Mouse (Mus musculus) heart, embryonic 15.5 days (tissue): ENCODE results near the gene Metap1. TPM values are rescaled to one million over a fixed set of nuclear protein-coding genes. Genes with fewer than 3 reads are reported as not detected.

Experiments used
- ATAC-seq: fragments of 200-750 bp; cut with Nextera tagmentation; replicated peaks from 2 replicates; pipeline ENCODE4 v1.8.0; 2017; ENCODE audit warnings: low read depth, moderate TSS enrichment; ENCODE audit not compliant: insufficient number of reproducible peaks, insufficient read depth, low FRiP score
- H3K27ac ChIP-seq: fragments of 300-500 bp; sonication (generic); 2 replicates; pipeline ENCODE4 v1.5.1; 2015; ENCODE audit warnings: mild to moderate bottlenecking, inconsistent platforms
- H3K27me3 ChIP-seq: fragments of 300-500 bp; sonication (generic); 2 replicates; pipeline ENCODE4 v1.6.1; 2015; ENCODE audit warnings: inconsistent platforms
- H3K36me3 ChIP-seq: fragments of 300-500 bp; sonication (generic); 2 replicates; pipeline ENCODE4 v1.6.1; 2015; ENCODE audit warnings: mild to moderate bottlenecking, inconsistent platforms
- H3K4me1 ChIP-seq: fragments of 300-500 bp; sonication (generic); replicated peaks from 2 replicates; pipeline ENCODE4 v1.6.1; 2015; ENCODE audit warnings: inconsistent platforms
- H3K4me2 ChIP-seq: fragments of 300-500 bp; sonication (generic); 2 replicates; pipeline ENCODE4 v1.6.1; 2015; ENCODE audit warnings: inconsistent platforms, mild to moderate bottlenecking, moderate library complexity
- H3K4me3 ChIP-seq: fragments of 300-500 bp; sonication (generic); 2 replicates; pipeline ENCODE4 v1.5.1; 2015; ENCODE audit warnings: mild to moderate bottlenecking, inconsistent platforms
- H3K9ac ChIP-seq: fragments of 300-500 bp; sonication (generic); 2 replicates; pipeline ENCODE4 v1.6.1; 2015; ENCODE audit warnings: mild to moderate bottlenecking, inconsistent platforms
- H3K9me3 ChIP-seq: fragments of 300-500 bp; sonication (generic); replicated peaks from 2 replicates; pipeline ENCODE4 v1.6.1; 2016; ENCODE audit warnings: inconsistent platforms
- WGBS: fragments of 180-500 bp; shearing (Covaris S2); methylation state at CpG from one replicate; pipeline ENCODE4 v1.1.7; 2015; ENCODE audit warnings: mixed read lengths; 5-methylcytosine and 5-hydroxymethylcytosine counted together
- polyA plus RNA-seq: library from polyadenylated mRNA; unstranded; fragments of >200 nt; fragmentation: Nextera tagmentation; extraction: Ambion mirVana; gene quantifications from 2 replicates; pipeline ENCODE4 v1.2.1, GENCODE M21; 2015

Gene Metap1
- polyA plus RNA-seq, result 34.4 and 36.9 TPM in 2 replicates

- H3K27ac ChIP-seq, result peak within 1 kb of the TSS; percentile 83
- no peaks in the 10 kb centered on the region for H3K27me3 ChIP-seq
- ATAC-seq, result peak; percentile 98
- H3K4me2 ChIP-seq, result peak within 1 kb of the TSS; percentile 77
- H3K4me1 ChIP-seq, result peaks cover 13% of the 10 kb centered on the region
- H3K9me3 ChIP-seq, result no peaks in the 10 kb centered on the region
- peak within 1 kb of the TSS; percentile 91 for H3K9ac ChIP-seq
- WGBS, result under 1% methylated on average over 40 of the region's 65 CpGs
- peak within 1 kb of the TSS; percentile 90 for H3K4me3 ChIP-seq
- H3K36me3 ChIP-seq, result peaks cover 10% of the 10 kb centered on the region
Measured at GRCm38 (mm10) chr3:138489327-138490033, at the start of gene Metap1. Gene Metap1, minus strand, starts transcription at chr3:138489515.

GRCm38 (mm10) chr3:138536031-138536430 is 46.7 kb upstream of the Metap1 start:
- no peaks in the 10 kb centered on the region for H3K36me3 ChIP-seq
- no peak overlapping the region for H3K9ac ChIP-seq
- ATAC-seq, result no peak
- peaks cover 12% of the 10 kb centered on the region for H3K4me1 ChIP-seq
- H3K27me3 ChIP-seq, result no peaks in the 10 kb centered on the region
- H3K27ac ChIP-seq, result no peak overlapping the region
- H3K9me3 ChIP-seq, result no peaks in the 10 kb centered on the region
- no peak overlapping the region for H3K4me2 ChIP-seq
- 90% methylated on average over 2 of the region's 2 CpGs for WGBS
- H3K4me3 ChIP-seq, result no peak overlapping the region

DNA sequence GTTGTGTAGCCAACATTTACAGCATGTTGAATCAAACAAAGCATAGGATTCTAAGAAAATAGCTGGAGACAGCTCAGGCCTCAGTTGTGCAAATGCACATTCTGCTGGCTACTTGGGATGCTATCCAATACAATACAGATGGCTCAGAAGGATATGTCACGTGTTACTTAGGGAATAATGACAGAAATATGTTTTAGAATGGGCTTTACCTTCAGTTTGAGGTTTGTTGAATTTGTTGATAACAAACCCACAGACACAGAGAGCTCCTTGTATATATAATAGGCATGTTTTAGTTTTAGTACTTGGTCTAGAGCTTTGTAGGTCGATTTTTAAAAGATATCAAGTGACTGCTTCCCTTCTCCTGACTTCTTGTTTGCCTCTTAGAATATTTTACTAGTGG is 43.4 kb upstream of the Metap1 start:
- no peak overlapping the region for H3K4me3 ChIP-seq
- 56% methylated on average over 2 of the region's 2 CpGs for WGBS
- H3K27ac ChIP-seq, result no peak overlapping the region
- H3K4me1 ChIP-seq, result peaks cover 28% of the 10 kb centered on the region
- no peak for ATAC-seq
- H3K27me3 ChIP-seq, result no peaks in the 10 kb centered on the region
- no peaks in the 10 kb centered on the region for H3K9me3 ChIP-seq
- H3K9ac ChIP-seq, result no peak overlapping the region
- no peak overlapping the region for H3K4me2 ChIP-seq
- no peaks in the 10 kb centered on the region for H3K36me3 ChIP-seq

GRCm38 (mm10) chr3:138531479-138532181 is 42.3 kb upstream of the Metap1 start:
- no peak for ATAC-seq

GRCm38 (mm10) chr3:138530578-138531478 is 41.5 kb upstream of the Metap1 start:
- no peaks in the 10 kb centered on the region for H3K9me3 ChIP-seq
- no peak overlapping the region for H3K4me2 ChIP-seq
- no peaks in the 10 kb centered on the region for H3K36me3 ChIP-seq
- 82% methylated on average over 8 of the region's 8 CpGs for WGBS
- no peaks in the 10 kb centered on the region for H3K27me3 ChIP-seq
- H3K4me3 ChIP-seq, result no peak overlapping the region
- H3K4me1 ChIP-seq, result peaks cover 34% of the 10 kb centered on the region
- H3K9ac ChIP-seq, result no peak overlapping the region
- no peak for ATAC-seq
- H3K27ac ChIP-seq, result no peak overlapping the region

More at GRCm38 (mm10) chr3:138531479-138532181, 42.3 kb upstream of the Metap1 start:
- 56% methylated on average over 12 of the region's 12 CpGs for WGBS
- Histone ChIP-seq H3K4me2 (no peak overlapping the region), H3K4me3 (no peak overlapping the region), H3K9ac (no peak overlapping the region), H3K4me1 (peaks cover 28% of the 10 kb centered on the region), H3K27ac (no peak overlapping the region; the same call in 1 of the 2 replicates), H3K9me3 (no peaks in the 10 kb centered on the region), H3K27me3 (no peaks in the 10 kb centered on the region), H3K36me3 (no peaks in the 10 kb centered on the region)

- no peak overlapping the region for H3K27ac ChIP-seq
- H3K36me3 ChIP-seq, result no peaks in the 10 kb centered on the region
- peaks cover 35% of the 10 kb centered on the region for H3K4me1 ChIP-seq
- no peak for ATAC-seq
- peak overlapping the region; percentile 78 for H3K4me3 ChIP-seq
- peak overlapping the region; percentile 98 for H3K9ac ChIP-seq
- 2% methylated on average over 16 of the region's 16 CpGs for WGBS
- no peaks in the 10 kb centered on the region for H3K27me3 ChIP-seq
- H3K4me2 ChIP-seq, result peak overlapping the region; percentile 71
- H3K9me3 ChIP-seq, result no peaks in the 10 kb centered on the region
Measured at GRCm38 (mm10) chr3:138528265-138528664, 39.0 kb upstream of the Metap1 start.

- Histone ChIP-seq H3K4me1 (peaks cover 35% of the 10 kb centered on the region), H3K4me3 (peak overlapping the region; percentile 78), H3K4me2 (peak overlapping the region; percentile 71), H3K36me3 (no peaks in the 10 kb centered on the region), H3K9ac (peak overlapping the region; percentile 98), H3K27me3 (no peaks in the 10 kb centered on the region), H3K27ac (peak overlapping the region; percentile 96), H3K9me3 (no peaks in the 10 kb centered on the region)
- ATAC-seq, result peak; percentile 73
- WGBS, result 0% methylated on average over 43 of the region's 64 CpGs
Measured at GRCm38 (mm10) chr3:138527667-138528231, 38.4 kb upstream of the Metap1 start.

DNA sequence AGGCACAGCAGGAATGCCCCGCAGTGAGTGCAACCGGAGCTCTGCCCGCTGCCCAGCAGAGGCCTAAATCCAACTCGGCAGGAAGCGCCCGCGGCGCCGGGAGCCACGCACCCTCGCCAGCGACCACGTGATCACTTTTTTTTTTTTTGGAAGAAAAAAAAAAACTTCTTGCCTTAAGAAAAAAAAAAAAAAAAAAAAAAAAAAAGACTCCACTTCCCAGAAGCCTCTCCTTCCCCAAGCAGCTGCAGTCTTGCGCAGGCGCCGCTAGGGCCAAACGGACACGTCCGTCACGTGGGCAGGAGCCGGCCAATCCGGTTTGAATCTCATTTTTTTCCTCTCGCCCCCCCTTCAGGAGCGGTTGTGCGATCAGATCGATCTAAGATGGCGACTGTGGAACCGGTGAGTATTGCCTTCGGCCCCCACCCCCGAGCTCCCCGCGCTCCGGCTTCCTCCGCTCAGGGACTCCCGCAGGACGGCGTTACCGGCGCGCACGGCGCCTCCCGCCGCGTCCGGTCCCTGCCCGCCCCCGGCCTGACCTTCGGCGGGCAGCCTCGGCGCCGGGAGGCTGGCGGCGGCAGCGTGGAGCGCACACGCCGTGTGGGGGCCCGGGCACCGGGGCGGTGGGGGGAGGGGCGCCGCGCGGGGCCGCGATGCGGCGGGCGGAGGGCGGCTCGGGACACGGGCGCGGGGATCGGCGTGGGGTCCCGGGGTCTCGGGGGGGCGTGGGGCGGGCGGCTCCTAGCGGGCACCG is 37.8 kb upstream of the Metap1 start:
- no peaks in the 10 kb centered on the region for H3K9me3 ChIP-seq
- peak overlapping the region; percentile 96 for H3K27ac ChIP-seq
- H3K9ac ChIP-seq, result peak overlapping the region; percentile 98
- peaks cover 35% of the 10 kb centered on the region for H3K4me1 ChIP-seq
- peak overlapping the region; percentile 88 for H3K4me2 ChIP-seq
- no peaks in the 10 kb centered on the region for H3K36me3 ChIP-seq
- H3K27me3 ChIP-seq, result no peaks in the 10 kb centered on the region
- ATAC-seq, result peak; percentile 94
- under 1% methylated on average over 84 of the region's 85 CpGs for WGBS
- peak overlapping the region; percentile 78 for H3K4me3 ChIP-seq

- Histone ChIP-seq H3K27ac (peak within 1 kb of the TSS; percentile 96), H3K36me3 (no peaks in the 10 kb centered on the region), H3K9me3 (no peaks in the 10 kb centered on the region), H3K4me3 (peak within 1 kb of the TSS; percentile 78), H3K4me1 (peaks cover 28% of the 10 kb centered on the region), H3K9ac (peak within 1 kb of the TSS; percentile 71), H3K4me2 (peak within 1 kb of the TSS; percentile 88), H3K27me3 (no peaks in the 10 kb centered on the region)
- ATAC-seq, result peak; percentile 29; the same call in 1 of the 2 replicates
- WGBS, result 2% methylated on average over 39 of the region's 39 CpGs
Measured at GRCm38 (mm10) chr3:138526073-138526915, 37.0 kb upstream of the Metap1 start, which contains the start of gene Eif4e. Gene Eif4e, plus strand, starts transcription at chr3:138526179.
